Comparison of ENCODE assay signal across 17 mouse cellular contexts in the genomic region with DNA sequence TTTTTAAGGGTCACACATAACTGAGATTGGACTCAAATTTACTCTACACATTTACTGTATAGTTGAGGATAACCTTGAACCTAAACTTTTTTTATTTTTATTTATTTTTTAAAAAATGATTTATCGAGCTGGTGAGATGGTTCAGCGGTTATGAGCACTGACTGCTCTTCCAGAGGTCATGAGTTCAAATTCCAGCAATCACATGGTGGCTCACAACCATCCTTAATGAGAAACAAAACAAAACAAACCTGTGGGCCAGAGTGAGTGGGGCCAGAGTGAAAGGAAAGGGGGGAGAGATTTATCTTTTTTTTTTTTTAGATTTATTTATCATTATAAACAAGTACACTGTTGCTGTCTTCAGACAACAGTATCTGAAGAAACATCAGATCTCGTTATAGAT. TPM values are rescaled to one million over a fixed set of nuclear protein-coding genes. Genes with fewer than 3 reads are reported as not detected.
"Had no signal": no experiment of that assay in that cellular context is flagged by ENCODE, and none has a peak within 500 bp of the region (broad histone marks: within the 10 kb centered on the region; RNA-seq: fewer than 3 reads in every experiment).

No protein-coding gene starts in this region.

- H3K4me3 ChIP-seq: lung, embryonic 15.5 days; megakaryocyte, embryonic 14.5 days; midbrain, embryonic 12.5 days; neural tube, embryonic 12.5 days; stomach, embryonic 15.5 days had no signal

- DNase-seq: liver, postnatal 0 days; lung, adult 2 months; lung, postnatal 14 days; lung, postnatal 36 days; midbrain, embryonic 14.5 days; right cerebral cortex, postnatal 14 days; thymus, adult 2 months; thymus, postnatal 25 days; thymus, postnatal 4 days had no signal

- H3K9me3 ChIP-seq: lung, embryonic 15.5 days; megakaryocyte, embryonic 14.5 days; midbrain, embryonic 12.5 days; neural tube, embryonic 12.5 days; stomach, embryonic 15.5 days had no signal

- H3K27me3 ChIP-seq: lung, embryonic 15.5 days; midbrain, embryonic 12.5 days; neural tube, embryonic 12.5 days; stomach, embryonic 15.5 days had no signal

- H3K4me2 ChIP-seq: lung, embryonic 15.5 days; midbrain, embryonic 12.5 days; neural tube, embryonic 12.5 days; stomach, embryonic 15.5 days had no signal

- H3K36me3 ChIP-seq: lung, embryonic 15.5 days; midbrain, embryonic 12.5 days; neural tube, embryonic 12.5 days; stomach, embryonic 15.5 days had no signal

- H3K4me1 ChIP-seq: lung, embryonic 15.5 days; midbrain, embryonic 12.5 days; neural tube, embryonic 12.5 days; stomach, embryonic 15.5 days had no signal

- ATAC-seq: liver, postnatal 0 days; lung, postnatal 0 days had no signal

- H3K9ac ChIP-seq: liver, postnatal 0 days; lung, embryonic 15.5 days; midbrain, embryonic 12.5 days; neural tube, embryonic 12.5 days; stomach, embryonic 15.5 days had no signal

- H3K27ac ChIP-seq: lung, embryonic 15.5 days; macrophage; midbrain, embryonic 12.5 days; neural tube, embryonic 12.5 days; stomach, embryonic 15.5 days; stomach, postnatal 0 days had no signal

RNA-seq across cellular contexts. Expression of a gene that starts 12.4 kb away (rescaled TPM):
- polyA plus RNA-seq: macrophage had no signal
